Mouse (Mus musculus) MN1 (cell line): ENCODE measurements around the gene Nudt6.

Experiments
- DNase-seq: peaks from one replicate; pipeline ENCODE4 v3.0.0-alpha.2; 2016; ENCODE audit warnings: low spot score

The Nudt6 gene

GRCm38 (mm10) chr3:37383096-37383765 is 36.8 kb downstream of the Nudt6 start:
- no peak for DNase-seq

GRCm38 (mm10) chr3:37381457-37381856 is 38.6 kb downstream of the Nudt6 start:
- DNase-seq, result no peak

- no peak for DNase-seq
These were observed 39.8 kb downstream of the Nudt6 start for GRCm38 (mm10) chr3:37379930-37380881.

- DNase-seq, result no peak
These were observed 40.8 kb downstream of the Nudt6 start for GRCm38 (mm10) chr3:37379201-37379600.

- no peak for DNase-seq
These were observed 41.6 kb downstream of the Nudt6 start for GRCm38 (mm10) chr3:37378412-37378811.

GRCm38 (mm10) chr3:37377926-37378325 is 42.1 kb downstream of the Nudt6 start:
- DNase-seq, result no peak

GRCm38 (mm10) chr3:37373712-37374111 is 46.3 kb downstream of the Nudt6 start:
- no peak for DNase-seq

- no peak for DNase-seq
These were observed 49.6 kb downstream of the Nudt6 start for GRCm38 (mm10) chr3:37370407-37370806.

GRCm38 (mm10) chr3:37366381-37367053 is 53.5 kb downstream of the Nudt6 start:
- no peak for DNase-seq

- DNase-seq, result no peak
These were observed 54.0 kb downstream of the Nudt6 start for GRCm38 (mm10) chr3:37365976-37366375.

- no peak for DNase-seq
These were observed 54.9 kb downstream of the Nudt6 start for GRCm38 (mm10) chr3:37365144-37365543.

- DNase-seq, result no peak
These were observed 59.3 kb downstream of the Nudt6 start for GRCm38 (mm10) chr3:37360729-37361128.
